Mouse (Mus musculus): ENCODE results near the gene Zfp58.
"Not testable (repeated sequence)": the region's sequence is repeated elsewhere in the genome, so short reads cannot be mapped to it uniquely, and the experiment has no call there.

Zfp58 gene

GRCm38 (mm10) chr13:67500084-67500719, at the start of gene Zfp58:
TSS of gene Zfp58 (minus strand) at chr13:67500555.
- DNase-seq, result peak; percentile 75 to 85

DNA sequence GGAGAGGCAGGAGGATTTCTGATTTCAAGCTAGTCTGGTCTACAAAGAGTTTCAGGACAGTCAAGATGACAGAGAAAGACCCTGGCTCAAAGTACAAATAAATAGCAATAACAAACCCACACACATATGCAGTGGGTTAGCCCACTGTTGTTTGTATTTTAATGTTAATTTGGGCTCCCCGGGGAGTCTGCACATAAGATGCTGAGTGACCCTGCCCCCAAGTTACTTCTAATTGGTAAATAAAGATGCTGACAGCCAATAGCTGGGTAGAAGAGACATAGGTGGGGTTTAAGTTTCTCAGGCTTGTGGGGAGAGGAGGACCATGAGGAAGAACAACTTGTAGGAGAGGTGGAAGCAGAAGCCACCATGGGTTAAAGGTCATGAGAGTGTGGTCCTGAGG, 45.6 kb upstream of the Zfp58 start:
- no peak for DNase-seq

DNA sequence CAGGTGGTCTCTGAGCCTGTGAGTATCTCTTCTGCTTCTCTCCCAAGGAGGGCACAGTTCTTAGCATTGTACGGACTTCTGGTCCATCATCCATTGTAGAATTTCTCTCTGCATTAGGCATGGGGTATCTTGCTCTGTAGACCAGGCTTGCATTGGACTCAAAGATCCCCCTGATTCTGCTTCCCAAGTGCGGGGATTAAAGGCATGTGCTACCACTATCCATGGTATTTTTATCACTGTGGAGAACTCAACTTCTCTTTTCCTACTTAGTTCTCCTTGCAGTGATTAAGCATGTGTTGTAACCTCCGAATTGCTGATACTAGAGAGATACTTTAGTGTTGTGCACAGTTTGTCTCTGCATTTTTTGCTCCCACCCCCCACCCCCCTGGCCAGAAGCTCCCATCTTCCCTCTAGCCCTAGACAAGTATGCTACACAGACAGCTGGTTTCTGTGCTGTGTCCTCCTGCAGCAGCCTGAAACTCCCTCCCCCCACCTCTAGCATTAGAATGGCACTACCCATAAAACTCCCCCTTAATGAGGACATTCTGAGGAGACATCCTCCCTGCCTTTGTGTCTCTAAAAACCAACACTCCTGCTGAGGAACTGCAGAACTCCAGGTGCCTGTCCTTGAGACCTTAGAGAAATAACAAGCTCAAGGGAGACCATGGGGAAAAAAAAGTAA, 26.8 kb upstream of the Zfp58 start:
- no peak for DNase-seq

DNA sequence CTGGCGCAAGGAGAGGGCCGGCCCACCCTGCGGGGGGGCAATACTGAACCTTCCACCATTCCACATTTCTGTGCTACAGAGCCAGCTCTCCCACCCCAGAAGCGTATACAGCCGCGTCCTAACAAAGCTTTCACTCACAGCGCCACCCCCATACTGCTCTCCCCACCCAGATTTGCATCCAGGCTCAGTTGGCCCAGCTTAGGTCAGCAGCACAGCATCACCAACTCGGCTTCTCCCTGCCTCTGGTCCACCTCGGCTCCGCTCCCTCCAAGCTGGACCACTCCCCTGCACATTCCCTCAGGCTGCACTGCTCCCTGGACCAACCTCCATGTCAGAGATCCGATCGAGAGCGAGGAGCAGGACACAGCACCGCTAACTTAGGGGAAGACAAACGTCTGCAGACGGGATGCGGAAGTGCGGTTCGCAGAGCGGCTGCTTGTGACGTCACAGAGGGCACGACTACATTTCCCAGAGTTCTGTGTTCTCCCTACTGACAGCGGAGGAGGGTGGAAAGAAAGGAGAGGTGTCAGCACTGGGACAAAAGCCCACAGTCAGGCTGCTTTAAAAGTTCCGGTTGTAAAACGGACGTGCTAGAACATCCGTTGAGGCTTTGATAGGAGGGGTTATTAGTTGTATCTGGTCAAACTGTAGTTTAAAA, 25.5 kb upstream of the Zfp58 start, which contains the start of the genes Gm26965 and Zfp87:
Gene Gm26965, minus strand, starts transcription at position 399 of the 658 bp plus-strand sequence.
Gene Zfp87, minus strand, starts transcription at position 425 of the 658 bp plus-strand sequence.
- peak; percentile 88 to 91 for DNase-seq

GRCm38 (mm10) chr13:67500908-67501307, 553 bp upstream of the Zfp58 start:
- no peak for DNase-seq

DNA sequence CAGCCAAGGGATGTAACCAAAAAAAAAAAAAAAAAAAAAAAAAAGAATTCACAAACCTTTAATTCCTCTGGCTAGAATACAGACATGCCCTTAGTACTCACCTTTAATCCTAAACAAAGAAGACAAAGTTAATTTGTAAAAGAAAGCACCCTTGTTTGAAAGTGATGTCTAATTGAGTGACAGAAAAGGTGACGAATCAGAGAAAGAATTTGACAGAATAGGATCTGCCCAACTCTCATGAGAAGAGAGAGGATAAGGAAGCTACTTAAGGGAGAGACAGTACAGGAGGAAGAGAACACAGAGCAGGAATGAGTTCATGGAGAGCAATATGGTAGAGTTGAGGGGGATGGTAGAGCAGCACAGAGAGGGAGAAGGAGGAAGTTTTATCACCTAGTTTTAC, 4.7 kb downstream of the Zfp58 start:
- no peak for DNase-seq

GRCm38 (mm10) chr13:67484424-67484811, 15.9 kb downstream of the Zfp58 start:
- DNase-seq, result peak in 1 of 2 experiments; percentile 2

GRCm38 (mm10) chr13:67483625-67484423, 16.5 kb downstream of the Zfp58 start, which contains the start of gene Zfp874b:
TSS of gene Zfp874b (minus strand) at chr13:67484258.
- peak; percentile 80 to 91 for DNase-seq

DNA sequence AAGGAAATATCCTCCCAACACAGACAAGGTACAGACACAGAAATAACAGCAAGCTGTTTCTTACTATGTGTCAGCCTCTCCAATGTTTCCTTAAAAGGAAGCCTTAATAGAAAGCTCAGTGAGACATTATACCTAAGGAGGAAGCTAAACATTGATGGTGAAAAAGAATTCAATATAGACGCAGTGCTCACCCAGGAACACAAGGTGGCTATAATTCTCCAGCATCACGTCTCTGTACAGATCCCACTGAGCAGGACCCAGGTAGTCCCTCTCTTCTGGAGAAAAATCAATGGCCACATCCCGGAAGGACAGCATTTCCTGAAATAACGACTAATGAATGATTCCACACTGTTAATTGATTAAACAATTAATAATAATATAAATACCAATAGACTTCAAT, 18.8 kb downstream of the Zfp58 start:
- no peak for DNase-seq

DNA sequence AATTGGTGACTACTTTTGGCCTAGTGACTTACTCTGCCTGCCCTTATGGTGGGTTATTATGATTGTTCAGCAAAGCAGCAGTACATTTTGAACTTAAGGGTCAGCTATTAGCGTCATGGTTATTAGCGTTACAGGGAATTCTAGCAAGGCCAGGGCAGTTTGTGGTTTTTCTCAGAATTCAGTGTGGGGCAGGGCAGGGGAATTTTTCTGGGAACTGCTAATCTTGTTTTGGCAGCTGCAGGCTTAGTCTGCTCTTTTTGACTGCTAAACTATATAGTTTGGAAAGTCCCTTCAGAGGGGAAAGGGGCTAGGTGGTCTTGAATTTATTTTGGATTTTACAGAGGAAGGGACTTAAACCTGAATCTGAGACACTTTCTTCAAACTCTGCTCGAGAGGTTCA, 31.1 kb downstream of the Zfp58 start:
- no peak for DNase-seq

DNA sequence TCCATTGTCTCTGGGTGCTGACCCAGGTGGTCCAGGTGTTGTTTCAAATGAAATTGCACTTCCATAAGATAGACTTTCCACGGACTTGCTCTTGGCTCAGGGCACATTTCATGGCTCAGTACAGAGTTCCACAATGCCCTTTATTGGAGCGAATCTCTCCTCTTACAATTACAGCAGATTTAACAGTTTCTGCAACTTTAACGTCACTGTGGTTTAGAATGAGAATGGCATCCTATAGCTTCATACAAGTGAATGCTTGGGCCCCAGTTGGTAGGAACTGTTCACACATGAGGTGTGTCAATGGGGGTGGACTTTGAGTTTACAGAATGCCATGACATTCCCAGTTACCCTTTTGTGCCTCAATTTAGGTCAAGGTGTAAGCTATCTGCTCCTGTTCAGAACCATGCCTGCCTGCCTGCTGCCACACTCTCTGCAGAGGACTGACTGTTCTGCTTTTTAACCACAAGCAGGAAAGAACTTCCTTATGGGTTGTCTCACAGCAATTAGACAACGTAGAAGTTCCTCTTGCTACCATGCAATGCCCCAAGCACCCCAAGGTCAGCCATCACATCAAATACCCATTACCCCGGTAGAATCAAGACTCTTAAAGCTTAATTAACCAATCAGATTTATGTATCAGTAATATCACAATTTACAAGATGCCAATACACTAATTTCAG, 36.7 kb downstream of the Zfp58 start:
- not testable (repeated sequence) for DNase-seq

DNA sequence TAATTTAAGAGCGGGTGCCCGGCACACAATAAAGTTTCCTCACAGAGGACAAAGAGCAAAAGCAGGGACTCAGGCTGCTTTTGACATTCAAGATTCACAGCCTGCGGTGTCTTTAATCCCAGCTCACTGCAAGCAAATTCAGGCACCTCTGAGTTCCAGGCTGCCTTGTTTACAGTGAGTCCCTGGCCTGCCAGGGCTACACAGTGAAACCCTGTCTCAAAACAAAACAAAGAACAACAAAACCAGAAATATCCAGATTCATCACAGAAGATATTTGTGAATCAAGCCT, 48.4 kb downstream of the Zfp58 start:
- DNase-seq, result peak in 1 of 2 experiments; percentile 5

DNA sequence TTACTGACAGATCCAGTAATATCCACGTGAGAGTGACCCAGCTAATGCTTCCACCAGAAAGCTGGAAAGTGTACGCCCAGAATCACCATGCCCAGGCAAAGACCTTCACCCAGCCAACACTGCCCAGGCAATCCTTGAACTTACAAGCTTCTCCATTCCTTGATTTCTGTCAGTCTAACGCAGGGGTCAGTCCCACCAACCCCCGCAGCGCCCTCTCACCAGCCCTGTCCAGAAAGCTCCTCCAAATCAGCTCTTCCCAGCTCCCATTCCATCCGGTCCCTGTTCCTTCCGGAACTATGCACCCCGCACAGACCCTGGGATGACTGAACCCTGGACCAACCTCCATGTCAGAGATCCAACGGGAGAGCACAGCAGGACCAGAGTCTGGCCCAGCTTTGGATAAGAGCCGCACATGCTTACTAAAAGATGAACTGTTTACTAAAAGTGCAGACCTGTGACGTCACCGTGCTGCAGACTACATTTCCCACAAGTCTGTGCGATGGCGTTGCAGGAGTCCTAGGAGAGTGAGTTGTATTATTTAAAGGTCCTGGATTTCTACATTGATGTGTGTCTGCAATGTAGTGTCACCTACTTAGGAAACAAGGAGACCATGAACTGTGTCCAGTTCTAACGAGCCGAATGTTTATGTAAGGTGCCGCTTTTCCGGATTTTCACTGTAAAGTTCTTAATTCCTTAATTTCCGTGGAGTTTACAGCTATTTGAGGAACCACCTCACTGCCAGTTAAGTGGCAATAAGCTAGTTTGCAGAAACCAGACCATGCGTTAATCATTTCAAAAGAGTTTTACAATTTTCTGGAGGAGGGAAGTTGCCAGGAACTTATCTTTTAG, 49.0 kb downstream of the Zfp58 start, which contains the start of gene Zfp874a:
Gene Zfp874a, minus strand, starts transcription at position 453 of the 849 bp plus-strand sequence.
- peak; percentile 89 to 94 for DNase-seq

Data from cerebellum, postnatal 36 days (tissue).